Mouse (Mus musculus) cerebellum, adult 2 months (tissue): ENCODE results near the gene Ngef. TPM values are rescaled to one million over a fixed set of nuclear protein-coding genes. Genes with fewer than 3 reads are reported as not detected.

Source experiments
- DNase-seq, 2 experiments: peaks; one replicate each; pipeline ENCODE4 v3.0.0; 2021
- H3K27ac ChIP-seq: fragments of 200-500 bp; 2 replicates; pipeline ENCODE4 v1.5.1; 2012; ENCODE audit warnings: low read length, control low read depth, inconsistent platforms; ENCODE audit not compliant: insufficient read depth
- H3K27me3 ChIP-seq: fragments of 200-500 bp; 2 replicates; pipeline ENCODE4 v1.6.1; 2012; ENCODE audit warnings: inconsistent platforms, mild to moderate bottlenecking, low read length, moderate library complexity; ENCODE audit not compliant: control insufficient read depth, insufficient read depth
- H3K4me1 ChIP-seq: fragments of 200-500 bp; 2 replicates; pipeline ENCODE4 v1.6.1; 2011; ENCODE audit warnings: low read length; ENCODE audit not compliant: control insufficient read depth, insufficient read depth
- H3K4me3 ChIP-seq: fragments of 200-500 bp; replicated peaks from 2 replicates; pipeline ENCODE3; 2011; ENCODE audit warnings: mild to moderate bottlenecking, low read depth, low read length, control low read depth; ENCODE audit not compliant: insufficient read depth
- CTCF ChIP-seq: fragments of 200-500 bp; IDR thresholded peaks from 2 replicates; pipeline ENCODE4 v1.5.1; 2011; ENCODE audit warnings: low read depth, mild to moderate bottlenecking, control low read depth, low read length, moderate library complexity, borderline replicate concordance; ENCODE audit not compliant: insufficient read depth
- POLR2A ChIP-seq: fragments of 200-500 bp; IDR thresholded peaks from 2 replicates; pipeline ENCODE4 v1.6.1; 2011; ENCODE audit warnings: low read length, control low read depth, borderline replicate concordance; ENCODE audit not compliant: insufficient read depth
- WGBS: fragments of 180-500 bp; shearing (Covaris S2); methylation state at CpG from one replicate; pipeline ENCODE4 v1.1.7; 2018; 5-methylcytosine and 5-hydroxymethylcytosine counted together
- polyA plus RNA-seq: library from polyadenylated mRNA; depleted of rRNA; stranded (reverse); fragments of >200 nt; gene quantifications from 2 replicates; pipeline ENCODE4 v1.2.3, GENCODE M21; 2012

Ngef gene
- polyA plus RNA-seq, 1 experiment, result 25.5 TPM

DNA sequence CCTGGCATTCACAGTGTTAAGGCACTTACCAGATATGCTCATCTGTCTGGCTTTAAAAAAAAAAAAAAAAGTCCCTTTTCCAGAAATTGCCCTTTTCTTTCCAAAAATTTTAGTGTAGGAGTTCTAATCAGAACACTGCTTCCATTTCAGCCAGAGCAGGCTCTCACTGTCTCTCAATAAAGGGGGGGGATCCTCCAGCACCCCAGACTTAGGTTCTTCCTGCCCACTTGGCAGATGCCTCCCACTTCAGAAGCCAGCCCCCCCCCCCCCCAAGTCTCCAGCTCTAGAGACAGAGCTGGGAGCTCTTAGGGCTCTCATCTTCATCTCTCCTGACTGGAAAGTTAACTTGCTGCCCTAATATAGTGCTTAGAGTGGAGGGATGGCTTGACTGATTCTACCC is 53.2 kb downstream of the Ngef start:
- H3K4me3 ChIP-seq, result no peak overlapping the region
- H3K27me3 ChIP-seq, result no peaks in the 10 kb centered on the region; the same call in 1 of the 2 replicates
- no peak for TF ChIP-seq CTCF
- no peak overlapping the region for H3K27ac ChIP-seq
- H3K4me1 ChIP-seq, result peaks cover 6% of the 10 kb centered on the region; the same call in 1 of the 2 replicates
- no peak for DNase-seq

DNA sequence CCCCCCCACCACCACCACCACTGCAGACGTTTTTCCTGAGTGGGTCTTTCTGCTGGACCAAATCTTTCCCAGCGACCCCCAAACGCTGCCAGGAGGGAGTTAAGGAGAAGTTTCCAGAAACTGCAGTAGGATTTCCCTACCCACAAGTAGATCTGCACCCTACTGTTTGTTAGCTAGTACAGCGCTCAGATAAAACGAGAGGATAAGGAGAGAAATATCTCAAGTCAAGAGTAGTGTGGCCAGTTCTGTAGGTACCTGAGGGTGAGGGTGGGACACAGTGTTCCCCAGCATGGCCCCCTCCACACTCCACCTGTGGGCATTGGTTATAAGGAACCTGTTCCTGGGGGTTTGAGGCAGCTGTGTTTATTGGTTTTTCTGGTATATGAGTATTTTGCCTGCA is 62.8 kb downstream of the Ngef start:
- WGBS, result 15% methylated on average over 5 of the region's 5 CpGs
- no peak for DNase-seq
- H3K27me3 ChIP-seq, result no peaks in the 10 kb centered on the region
- no peak overlapping the region for H3K27ac ChIP-seq
- no peaks in the 10 kb centered on the region for H3K4me1 ChIP-seq
- TF ChIP-seq CTCF (no peak), POLR2A (no peak)
- H3K4me3 ChIP-seq, result no peak overlapping the region

DNA sequence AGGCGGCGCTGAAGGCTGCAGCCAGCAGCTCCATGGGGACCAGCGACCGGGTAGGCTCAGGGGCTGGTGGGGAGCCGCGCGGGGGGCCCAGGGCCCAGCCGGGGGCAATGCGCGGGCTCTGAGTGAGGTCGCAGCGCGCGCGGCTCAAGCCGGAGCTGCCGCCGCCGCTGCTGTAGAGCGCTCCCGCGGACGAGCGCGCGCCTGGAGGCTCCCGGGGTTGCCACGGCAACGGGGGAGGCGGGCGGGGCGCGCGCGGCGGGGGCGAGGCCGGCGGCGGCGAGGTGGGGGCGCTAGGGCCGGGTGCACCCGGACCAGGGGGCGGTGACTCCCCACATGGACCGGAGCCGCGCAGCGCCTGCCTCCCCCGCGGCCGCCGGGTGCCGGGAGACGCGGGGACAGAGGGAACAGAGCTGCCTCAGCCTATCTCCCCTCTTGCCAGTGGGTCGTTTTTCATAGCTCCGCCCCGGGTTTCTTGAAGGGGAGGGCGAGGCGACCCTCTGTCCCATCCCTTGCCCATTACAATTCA is 63.4 kb downstream of the Ngef start:
- H3K27ac ChIP-seq, result no peak overlapping the region
- H3K4me3 ChIP-seq, result peak overlapping the region; percentile 61
- WGBS, result 1% methylated on average over 57 of the region's 61 CpGs
- TF ChIP-seq CTCF (no peak), POLR2A (0 out of 2 replicates have a peak, but pooled peaks have one; percentile 8)
- DNase-seq, result peak; percentile 61 to 62
- no peaks in the 10 kb centered on the region for H3K4me1 ChIP-seq
- H3K27me3 ChIP-seq, result no peaks in the 10 kb centered on the region

DNA sequence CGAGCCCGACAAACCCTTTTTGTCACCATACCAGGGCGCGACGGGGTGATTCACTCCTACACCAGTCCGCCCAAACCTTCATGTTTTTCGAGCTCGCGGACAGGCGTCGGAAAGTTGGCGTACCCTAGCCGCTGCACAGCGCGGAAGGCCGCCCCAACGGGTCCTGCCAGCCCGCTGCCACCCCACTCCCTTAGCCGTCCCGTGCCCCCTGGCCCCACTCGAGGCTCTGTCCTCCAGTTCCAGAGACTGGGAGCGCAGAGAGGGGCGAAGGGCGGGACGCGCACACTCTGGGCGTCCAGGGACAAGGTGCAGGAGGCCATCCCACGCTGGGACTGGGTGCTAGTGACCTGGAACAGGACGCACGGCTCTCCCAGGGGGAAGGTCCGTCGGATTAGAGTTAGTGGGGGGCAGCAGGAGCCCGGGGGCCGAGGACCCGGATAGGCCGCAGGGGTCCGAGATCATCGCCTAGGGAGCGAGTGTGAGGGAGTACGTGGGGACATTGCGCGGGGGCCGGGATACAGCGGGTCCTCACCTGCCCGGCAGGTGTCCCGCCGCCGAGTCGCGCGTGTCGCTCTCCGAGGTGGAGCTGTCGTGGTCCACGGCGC is 64.0 kb downstream of the Ngef start, which contains the start of gene Neu2:
Gene Neu2, plus strand, starts transcription at position 329 of the 605 bp plus-strand sequence.
- no peak within 1 kb of the TSS for H3K27ac ChIP-seq
- H3K4me3 ChIP-seq, result peak within 1 kb of the TSS; percentile 61
- no peaks in the 10 kb centered on the region for H3K4me1 ChIP-seq
- TF ChIP-seq POLR2A, result 0 out of 2 replicates have a peak, but pooled peaks have one; percentile 5
- TF ChIP-seq CTCF, result no peak
- DNase-seq, result peak; percentile 28 to 38
- 2% methylated on average over 56 of the region's 56 CpGs for WGBS
- no peaks in the 10 kb centered on the region for H3K27me3 ChIP-seq

DNA sequence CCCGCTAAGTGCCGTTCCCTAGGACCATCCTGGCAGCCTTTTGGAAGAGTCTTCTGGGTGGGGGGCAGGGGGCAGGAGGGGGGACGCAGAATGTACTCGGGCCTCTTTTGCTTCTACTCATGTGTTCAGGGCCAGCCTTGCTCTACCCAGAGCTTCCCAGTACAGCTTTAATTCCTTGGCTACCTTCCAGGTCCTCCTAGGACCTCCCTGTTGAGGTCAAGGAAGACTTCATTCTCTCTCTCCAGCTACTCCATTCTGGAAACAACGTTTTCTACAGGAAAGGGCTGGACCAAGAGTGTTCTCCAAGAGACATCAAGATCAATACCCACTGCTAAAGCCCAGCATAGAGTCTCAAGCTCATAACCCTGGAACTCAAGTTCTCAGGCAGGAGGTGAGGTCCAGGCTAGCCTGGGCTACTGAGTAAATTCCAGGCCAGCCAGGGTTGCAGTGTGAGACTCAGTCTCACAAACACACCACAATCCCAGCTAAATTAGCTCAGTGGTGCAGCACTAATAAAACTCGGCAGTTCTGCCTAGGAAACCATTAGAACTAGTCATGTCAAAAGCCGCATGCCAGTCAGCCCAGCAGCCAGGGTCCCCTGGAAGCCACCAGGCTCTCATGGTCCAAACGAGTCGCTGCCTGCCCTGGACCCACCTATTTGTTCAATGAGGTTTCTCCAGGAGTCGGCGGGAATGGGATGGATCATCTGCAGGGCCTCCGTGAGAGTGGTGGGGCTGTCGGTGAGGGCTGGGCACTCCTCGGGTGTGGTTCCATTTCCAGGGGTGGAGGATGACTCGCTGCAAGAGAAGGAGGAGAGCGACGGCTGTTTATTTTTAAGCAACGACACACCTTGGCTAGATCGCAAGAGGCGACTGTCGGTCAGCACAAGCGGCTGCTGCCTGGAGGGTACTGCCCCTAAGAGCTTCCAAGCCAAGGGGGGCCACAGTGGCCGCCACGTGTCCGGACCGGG is 64.8 kb downstream of the Ngef start:
- Histone ChIP-seq H3K27ac (no peak overlapping the region), H3K4me3 (peak overlapping the region; percentile 61), H3K27me3 (no peaks in the 10 kb centered on the region), H3K4me1 (no peaks in the 10 kb centered on the region)
- 27% methylated on average over 26 of the region's 26 CpGs for WGBS
- TF ChIP-seq POLR2A, result no peak
- DNase-seq, result no peak

DNA sequence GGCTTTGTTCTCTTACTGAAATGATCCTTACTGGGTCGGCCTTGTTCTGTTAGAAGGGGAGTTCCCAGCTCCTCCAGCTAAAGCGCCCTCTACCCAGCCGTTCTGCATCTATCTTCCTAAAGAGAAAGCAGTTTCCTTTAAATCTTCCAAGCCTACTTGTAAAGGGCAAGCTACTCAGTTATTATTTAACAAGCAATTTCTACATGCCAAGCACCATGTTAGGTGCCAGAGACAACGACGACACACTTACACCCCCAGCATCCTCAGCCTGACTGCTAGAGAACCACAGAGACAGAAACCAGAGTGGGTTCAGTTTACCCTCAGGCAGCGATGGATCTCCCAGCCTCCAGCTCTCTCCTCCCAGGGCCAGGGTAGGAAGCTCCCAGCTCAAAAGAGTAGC is 65.8 kb downstream of the Ngef start:
- DNase-seq, result no peak

DNA sequence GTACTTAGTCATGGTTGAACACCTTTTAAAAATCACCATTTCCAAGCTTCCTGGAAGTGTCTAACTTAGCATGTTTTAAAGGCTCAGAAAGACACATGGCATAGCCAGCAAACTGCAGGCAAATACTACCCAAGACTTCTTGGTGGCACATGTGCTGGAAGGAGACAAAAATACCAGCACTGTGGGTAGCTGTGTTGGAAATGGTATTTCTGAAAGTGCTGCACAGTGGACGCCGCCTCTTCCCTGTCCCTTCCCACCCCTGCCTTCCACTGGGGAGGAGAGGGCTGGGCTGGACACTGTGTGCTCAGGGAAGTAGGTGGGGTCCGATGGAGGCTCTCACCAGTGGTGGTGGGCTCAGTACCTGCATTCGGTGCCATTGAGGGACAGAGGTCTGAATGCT is 68.1 kb downstream of the Ngef start:
- WGBS, result 100% methylated on average over 4 of the region's 4 CpGs
- Histone ChIP-seq H3K27ac (no peak overlapping the region), H3K4me3 (no peak overlapping the region), H3K27me3 (no peaks in the 10 kb centered on the region), H3K4me1 (no peaks in the 10 kb centered on the region)
- TF ChIP-seq POLR2A (no peak), CTCF (no peak)
- DNase-seq, result no peak

More for the DNA sequence above, 65.8 kb downstream of the Ngef start:
- Histone ChIP-seq H3K27ac (no peak overlapping the region), H3K4me1 (no peaks in the 10 kb centered on the region), H3K4me3 (no peak overlapping the region), H3K27me3 (no peaks in the 10 kb centered on the region)
- 83% methylated on average over 6 of the region's 6 CpGs for WGBS
- TF ChIP-seq CTCF (no peak), POLR2A (no peak)
